Mouse (Mus musculus): ENCODE measurements around the gene Gnb1l. TPM values are rescaled to one million over a fixed set of nuclear protein-coding genes. Genes with fewer than 3 reads are reported as not detected.

Gnb1l gene
- polyA plus RNA-seq, 1 experiment from 2014 or later = 19.3 TPM

- no peak overlapping the region for H3K4me2 ChIP-seq (ENCODE audit: low read length)
- WGBS = 80% methylated on average over 3 of the region's 3 CpGs
- peaks cover 14% of the 10 kb centered on the region for H3K4me1 ChIP-seq (ENCODE audit: control insufficient read depth, insufficient read depth, low read depth, low read length)
- no peak overlapping the region for H3K9ac ChIP-seq (ENCODE audit: low read depth, low read length)
- no peak for ATAC-seq
- no peaks in the 10 kb centered on the region for H3K9me3 ChIP-seq (ENCODE audit: control insufficient read depth, low read length)
- no peaks in the 10 kb centered on the region for H3K36me3 ChIP-seq (ENCODE audit: control insufficient read depth, insufficient read depth, low read length)
- no peak overlapping the region for H3K27ac ChIP-seq (ENCODE audit: low read depth, low read length)
- H3K4me3 ChIP-seq (ENCODE audit: low read length) = no peak overlapping the region
- no peaks in the 10 kb centered on the region for H3K27me3 ChIP-seq (replicated peaks; ENCODE audit: control insufficient read depth, insufficient read depth, low read length)
Observed at GRCm38 (mm10) chr16:18460826-18461225, 37.7 kb upstream of the Gnb1l start.

DNA sequence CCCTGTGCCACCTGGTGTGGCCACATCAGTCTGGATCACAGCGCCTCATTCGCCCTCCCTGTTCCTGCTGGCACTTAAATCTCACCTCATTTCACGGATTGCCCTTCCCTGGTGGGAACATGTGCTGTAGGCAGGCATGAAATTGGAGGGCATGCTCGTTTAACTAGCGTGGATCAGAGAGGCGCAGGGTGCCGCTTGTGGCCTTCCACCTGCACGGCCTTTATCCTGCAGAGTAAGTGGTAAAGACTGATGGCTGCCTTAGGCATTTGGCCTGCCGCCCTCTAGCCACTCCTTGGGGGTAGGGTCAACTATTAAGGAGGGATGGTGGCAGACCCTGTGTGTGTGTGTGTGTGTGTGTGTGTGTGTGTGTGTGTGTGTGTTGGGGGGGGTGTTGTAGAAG, 36.5 kb upstream of the Gnb1l start:
- Histone ChIP-seq H3K9ac (ENCODE audit: low read depth, low read length) (no peak overlapping the region), H3K27ac (ENCODE audit: low read depth, low read length) (no peak overlapping the region), H3K9me3 (ENCODE audit: control insufficient read depth, low read length) (no peaks in the 10 kb centered on the region), H3K27me3 (replicated peaks; ENCODE audit: control insufficient read depth, insufficient read depth, low read length) (no peaks in the 10 kb centered on the region), H3K36me3 (ENCODE audit: control insufficient read depth, insufficient read depth, low read length) (no peaks in the 10 kb centered on the region), H3K4me3 (ENCODE audit: low read length) (no peak overlapping the region), H3K4me2 (ENCODE audit: low read length) (no peak overlapping the region), H3K4me1 (ENCODE audit: control insufficient read depth, insufficient read depth, low read depth, low read length) (peaks cover 14% of the 10 kb centered on the region)
- WGBS = 45% methylated on average over 9 of the region's 9 CpGs
- ATAC-seq = no peak

GRCm38 (mm10) chr16:18462598-18462997, 35.9 kb upstream of the Gnb1l start:
- Histone ChIP-seq H3K9ac (ENCODE audit: low read depth, low read length) (no peak overlapping the region), H3K4me1 (ENCODE audit: control insufficient read depth, insufficient read depth, low read depth, low read length) (peaks cover 14% of the 10 kb centered on the region), H3K9me3 (ENCODE audit: control insufficient read depth, low read length) (no peaks in the 10 kb centered on the region), H3K4me2 (ENCODE audit: low read length) (no peak overlapping the region), H3K27me3 (replicated peaks; ENCODE audit: control insufficient read depth, insufficient read depth, low read length) (no peaks in the 10 kb centered on the region), H3K27ac (ENCODE audit: low read depth, low read length) (no peak overlapping the region), H3K36me3 (ENCODE audit: control insufficient read depth, insufficient read depth, low read length) (no peaks in the 10 kb centered on the region), H3K4me3 (ENCODE audit: low read length) (no peak overlapping the region)
- no peak for ATAC-seq
- 63% methylated on average over 8 of the region's 8 CpGs for WGBS

GRCm38 (mm10) chr16:18464271-18464670, 34.2 kb upstream of the Gnb1l start:
- Histone ChIP-seq H3K36me3 (ENCODE audit: control insufficient read depth, insufficient read depth, low read length) (peaks cover under 1% of the 10 kb centered on the region; the same call in 1 of the 2 replicates), H3K9ac (ENCODE audit: low read depth, low read length) (no peak overlapping the region), H3K27ac (ENCODE audit: low read depth, low read length) (no peak overlapping the region), H3K27me3 (replicated peaks; ENCODE audit: control insufficient read depth, insufficient read depth, low read length) (no peaks in the 10 kb centered on the region), H3K4me2 (ENCODE audit: low read length) (no peak overlapping the region), H3K4me3 (ENCODE audit: low read length) (no peak overlapping the region), H3K4me1 (ENCODE audit: control insufficient read depth, insufficient read depth, low read depth, low read length) (peaks cover 11% of the 10 kb centered on the region), H3K9me3 (ENCODE audit: control insufficient read depth, low read length) (no peaks in the 10 kb centered on the region)
- 82% methylated on average over 3 of the region's 3 CpGs for WGBS
- no peak for ATAC-seq

GRCm38 (mm10) chr16:18470829-18471228, 27.7 kb upstream of the Gnb1l start:
- Histone ChIP-seq H3K27me3 (replicated peaks; ENCODE audit: control insufficient read depth, insufficient read depth, low read length) (no peaks in the 10 kb centered on the region), H3K9ac (ENCODE audit: low read depth, low read length) (no peak overlapping the region), H3K36me3 (ENCODE audit: control insufficient read depth, insufficient read depth, low read length) (peaks cover 5% of the 10 kb centered on the region), H3K4me3 (ENCODE audit: low read length) (no peak overlapping the region), H3K27ac (ENCODE audit: low read depth, low read length) (no peak overlapping the region), H3K4me1 (ENCODE audit: control insufficient read depth, insufficient read depth, low read depth, low read length) (no peaks in the 10 kb centered on the region), H3K4me2 (ENCODE audit: low read length) (no peak overlapping the region), H3K9me3 (ENCODE audit: control insufficient read depth, low read length) (no peaks in the 10 kb centered on the region)
- no peak for ATAC-seq
- 30% methylated on average over 1 of the region's 1 CpGs for WGBS

DNA sequence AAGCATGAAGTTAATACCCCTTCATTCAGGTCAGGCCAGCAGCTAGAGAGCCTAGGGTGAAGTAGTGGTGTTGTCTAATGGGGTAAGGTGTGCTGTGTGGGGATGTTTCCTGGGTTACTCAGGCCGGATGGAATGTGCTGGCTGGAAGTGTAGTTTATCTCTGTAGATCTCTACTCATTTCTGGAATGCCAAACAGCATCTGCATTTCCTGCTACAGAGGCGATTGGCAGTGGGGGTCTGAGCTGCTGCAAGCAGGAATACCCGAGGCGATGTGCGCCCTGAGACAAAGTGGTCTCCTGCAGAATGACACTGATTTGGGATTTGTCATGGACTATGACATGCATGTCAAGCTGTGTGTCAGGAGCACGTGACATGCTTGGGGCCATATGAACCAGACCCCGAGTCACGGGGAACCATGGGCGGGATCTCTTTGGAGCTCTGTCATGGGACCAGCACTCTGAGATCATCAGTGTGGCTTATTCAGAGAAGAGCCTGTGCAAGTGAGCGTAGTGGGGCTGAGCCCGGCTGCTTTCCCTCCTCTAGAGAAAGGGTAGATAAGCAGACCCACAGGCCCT, 27.0 kb upstream of the Gnb1l start:
- no peak overlapping the region for H3K4me3 ChIP-seq (ENCODE audit: low read length)
- ATAC-seq = no peak
- no peaks in the 10 kb centered on the region for H3K4me1 ChIP-seq (ENCODE audit: control insufficient read depth, insufficient read depth, low read depth, low read length)
- H3K36me3 ChIP-seq (ENCODE audit: control insufficient read depth, insufficient read depth, low read length) = peaks cover 6% of the 10 kb centered on the region
- H3K27me3 ChIP-seq (replicated peaks; ENCODE audit: control insufficient read depth, insufficient read depth, low read length) = no peaks in the 10 kb centered on the region
- H3K9me3 ChIP-seq (ENCODE audit: control insufficient read depth, low read length) = no peaks in the 10 kb centered on the region
- H3K27ac ChIP-seq (ENCODE audit: low read depth, low read length) = no peak overlapping the region
- 71% methylated on average over 11 of the region's 11 CpGs for WGBS
- no peak overlapping the region for H3K4me2 ChIP-seq (ENCODE audit: low read length)
- H3K9ac ChIP-seq (ENCODE audit: low read depth, low read length) = no peak overlapping the region

DNA sequence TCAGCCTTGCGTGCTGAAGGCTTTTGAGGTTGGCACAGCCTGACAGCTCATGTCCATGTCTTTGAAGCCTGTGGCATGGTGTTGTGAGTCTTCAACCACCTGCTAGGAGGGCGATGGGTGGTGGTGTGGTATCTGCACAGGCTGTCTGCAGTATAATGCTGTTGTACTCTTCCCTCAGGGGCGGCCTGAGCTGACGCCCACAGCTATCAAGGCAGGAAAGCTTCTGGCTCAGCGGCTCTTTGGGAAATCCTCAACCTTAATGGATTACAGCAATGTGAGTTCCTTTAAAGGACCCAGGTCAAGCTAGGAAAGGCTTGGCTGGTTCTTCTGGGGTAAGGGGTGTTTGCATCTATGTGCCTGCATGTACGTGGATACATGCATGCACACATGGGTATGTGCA, 26.5 kb upstream of the Gnb1l start:
- no peak overlapping the region for H3K27ac ChIP-seq (ENCODE audit: low read depth, low read length)
- peaks cover 6% of the 10 kb centered on the region for H3K36me3 ChIP-seq (ENCODE audit: control insufficient read depth, insufficient read depth, low read length)
- no peaks in the 10 kb centered on the region for H3K9me3 ChIP-seq (ENCODE audit: control insufficient read depth, low read length)
- 87% methylated on average over 6 of the region's 6 CpGs for WGBS
- H3K4me2 ChIP-seq (ENCODE audit: low read length) = no peak overlapping the region
- H3K9ac ChIP-seq (ENCODE audit: low read depth, low read length) = no peak overlapping the region
- no peaks in the 10 kb centered on the region for H3K4me1 ChIP-seq (ENCODE audit: control insufficient read depth, insufficient read depth, low read depth, low read length)
- no peak overlapping the region for H3K4me3 ChIP-seq (ENCODE audit: low read length)
- H3K27me3 ChIP-seq (replicated peaks; ENCODE audit: control insufficient read depth, insufficient read depth, low read length) = no peaks in the 10 kb centered on the region
- no peak for ATAC-seq

- Histone ChIP-seq H3K4me3 (ENCODE audit: low read length) (no peak overlapping the region), H3K36me3 (ENCODE audit: control insufficient read depth, insufficient read depth, low read length) (peaks cover 6% of the 10 kb centered on the region), H3K9ac (ENCODE audit: low read depth, low read length) (no peak overlapping the region), H3K9me3 (ENCODE audit: control insufficient read depth, low read length) (no peaks in the 10 kb centered on the region), H3K27ac (ENCODE audit: low read depth, low read length) (no peak overlapping the region), H3K4me2 (ENCODE audit: low read length) (no peak overlapping the region), H3K4me1 (ENCODE audit: control insufficient read depth, insufficient read depth, low read depth, low read length) (no peaks in the 10 kb centered on the region), H3K27me3 (replicated peaks; ENCODE audit: control insufficient read depth, insufficient read depth, low read length) (no peaks in the 10 kb centered on the region)
- WGBS = 54% methylated on average over 4 of the region's 4 CpGs
- ATAC-seq = no peak
Observed at GRCm38 (mm10) chr16:18472416-18472815, 26.1 kb upstream of the Gnb1l start.

DNA sequence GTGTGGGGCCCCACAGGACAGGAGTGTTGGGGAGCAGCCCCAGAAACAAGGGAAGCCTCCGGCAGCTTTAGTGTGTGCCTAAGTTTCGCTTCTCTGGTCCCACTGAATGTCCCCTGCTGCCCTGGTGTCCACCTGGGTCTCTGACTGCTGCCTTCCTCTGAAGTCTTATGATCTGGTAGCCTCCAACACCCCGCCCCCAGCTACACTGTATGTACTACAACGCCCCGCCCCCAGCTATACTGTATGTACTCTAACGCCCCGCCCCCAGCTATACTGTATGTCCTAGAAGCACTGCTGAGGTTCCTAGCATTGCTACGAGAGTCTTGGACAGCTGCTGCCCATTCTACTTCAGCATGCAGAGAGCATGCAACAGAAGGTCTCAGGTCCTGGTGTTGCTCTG, 25.5 kb upstream of the Gnb1l start:
- Histone ChIP-seq H3K4me2 (ENCODE audit: low read length) (no peak overlapping the region), H3K27me3 (replicated peaks; ENCODE audit: control insufficient read depth, insufficient read depth, low read length) (no peaks in the 10 kb centered on the region), H3K36me3 (ENCODE audit: control insufficient read depth, insufficient read depth, low read length) (peaks cover 6% of the 10 kb centered on the region), H3K9me3 (ENCODE audit: control insufficient read depth, low read length) (no peaks in the 10 kb centered on the region), H3K4me3 (ENCODE audit: low read length) (no peak overlapping the region), H3K9ac (ENCODE audit: low read depth, low read length) (no peak overlapping the region), H3K4me1 (ENCODE audit: control insufficient read depth, insufficient read depth, low read depth, low read length) (no peaks in the 10 kb centered on the region), H3K27ac (ENCODE audit: low read depth, low read length) (no peak overlapping the region)
- WGBS = 92% methylated on average over 8 of the region's 8 CpGs
- ATAC-seq = no peak

- Histone ChIP-seq H3K36me3 (ENCODE audit: control insufficient read depth, insufficient read depth, low read length) (peaks cover 6% of the 10 kb centered on the region), H3K27me3 (replicated peaks; ENCODE audit: control insufficient read depth, insufficient read depth, low read length) (no peaks in the 10 kb centered on the region), H3K4me2 (ENCODE audit: low read length) (no peak overlapping the region), H3K27ac (ENCODE audit: low read depth, low read length) (no peak overlapping the region), H3K4me3 (ENCODE audit: low read length) (no peak overlapping the region), H3K9me3 (ENCODE audit: control insufficient read depth, low read length) (no peaks in the 10 kb centered on the region), H3K4me1 (ENCODE audit: control insufficient read depth, insufficient read depth, low read depth, low read length) (no peaks in the 10 kb centered on the region), H3K9ac (ENCODE audit: low read depth, low read length) (no peak overlapping the region)
- ATAC-seq = no peak
- WGBS = 82% methylated on average over 2 of the region's 2 CpGs
Observed at GRCm38 (mm10) chr16:18474021-18474420, 24.5 kb upstream of the Gnb1l start.

All from hindbrain, embryonic 16.5 days (tissue).